Mouse (Mus musculus): ENCODE data around the gene Rhbdl3. TPM values are rescaled to one million over a fixed set of nuclear protein-coding genes. Genes with fewer than 3 reads are reported as not detected.
"Not testable (repeated sequence)": the region's sequence is repeated elsewhere in the genome, so short reads cannot be mapped to it uniquely, and the experiment has no call there.

Rhbdl3 gene
- polyA plus RNA-seq, 1 experiment from 2014 or later, result 12.2 TPM

- Histone ChIP-seq H3K4me3 (replicated peaks; ENCODE audit: low read length) (peak within 1 kb of the TSS; percentile 47), H3K4me1 (replicated peaks; ENCODE audit: control insufficient read depth, insufficient read depth, low read length) (peaks cover 15% of the 10 kb centered on the region), H3K27me3 (replicated peaks; ENCODE audit: control insufficient read depth, insufficient read depth, low read length) (no peaks in the 10 kb centered on the region), H3K36me3 (ENCODE audit: control insufficient read depth, insufficient read depth) (no peaks in the 10 kb centered on the region), H3K27ac (ENCODE audit: low read length) (peak within 1 kb of the TSS; percentile 78), H3K4me2 (ENCODE audit: low read length) (peak within 1 kb of the TSS; percentile 61), H3K9ac (replicated peaks; ENCODE audit: low read depth, low read length) (peak within 1 kb of the TSS; percentile 71), H3K9me3 (ENCODE audit: control insufficient read depth, low read length) (no peaks in the 10 kb centered on the region)
- peak; percentile 89 for ATAC-seq
- 1% methylated on average over 40 of the region's 43 CpGs for WGBS
These were observed 77.2 kb downstream of the Rhbdl3 start, which contains the start of gene 5730455P16Rik for GRCm38 (mm10) chr11:80377712-80378451. Gene 5730455P16Rik (minus strand): TSS chr11:80378034.

GRCm38 (mm10) chr11:80378452-80379068 lies 77.8 kb downstream of the Rhbdl3 start:
- not testable (repeated sequence) for H3K27me3 ChIP-seq (replicated peaks; ENCODE audit: control insufficient read depth, insufficient read depth, low read length); H3K36me3 ChIP-seq (ENCODE audit: control insufficient read depth, insufficient read depth); H3K9me3 ChIP-seq (ENCODE audit: control insufficient read depth, low read length); ATAC-seq
- Histone ChIP-seq H3K27ac (ENCODE audit: low read length) (peak overlapping the region; percentile 78), H3K4me2 (ENCODE audit: low read length) (peak overlapping the region; percentile 61), H3K9ac (replicated peaks; ENCODE audit: low read depth, low read length) (peak overlapping the region; percentile 71), H3K4me3 (replicated peaks; ENCODE audit: low read length) (peak overlapping the region; percentile 47), H3K4me1 (replicated peaks; ENCODE audit: control insufficient read depth, insufficient read depth, low read length) (peaks cover 15% of the 10 kb centered on the region)
- WGBS, result 61% methylated on average over 2 of the region's 2 CpGs

- not testable (repeated sequence) for H3K4me3 ChIP-seq (replicated peaks; ENCODE audit: low read length); H3K4me2 ChIP-seq (ENCODE audit: low read length); ATAC-seq; H3K27me3 ChIP-seq (replicated peaks; ENCODE audit: control insufficient read depth, insufficient read depth, low read length); H3K27ac ChIP-seq (ENCODE audit: low read length); H3K36me3 ChIP-seq (ENCODE audit: control insufficient read depth, insufficient read depth); H3K9ac ChIP-seq (replicated peaks; ENCODE audit: low read depth, low read length); H3K9me3 ChIP-seq (ENCODE audit: control insufficient read depth, low read length)
- H3K4me1 ChIP-seq (replicated peaks; ENCODE audit: control insufficient read depth, insufficient read depth, low read length), result peaks cover 15% of the 10 kb centered on the region
- WGBS, result 93% methylated on average over 7 of the region's 7 CpGs
These were observed 78.5 kb downstream of the Rhbdl3 start for GRCm38 (mm10) chr11:80379184-80379583.

DNA sequence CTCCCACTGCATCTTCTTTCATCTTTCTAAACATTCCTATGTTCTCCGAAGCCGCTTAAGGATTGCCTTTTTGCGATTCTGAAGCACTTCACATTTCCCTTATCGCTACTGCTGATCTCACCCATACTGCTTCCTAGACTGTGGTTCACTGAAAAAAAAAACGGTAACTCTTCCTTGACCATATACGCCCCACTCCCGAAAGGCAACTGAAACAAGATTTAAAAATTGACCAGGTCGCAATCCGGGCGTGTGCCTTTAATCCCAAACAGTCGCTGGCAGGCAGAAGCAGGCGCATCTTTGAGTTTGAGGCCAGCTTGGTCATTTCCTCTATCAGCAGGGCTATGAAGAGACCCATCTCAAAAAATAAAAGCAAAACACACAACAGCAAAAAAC lies 81.9 kb downstream of the Rhbdl3 start:
- Histone ChIP-seq H3K36me3 (ENCODE audit: control insufficient read depth, insufficient read depth) (peaks cover 1% of the 10 kb centered on the region; the same call in 1 of the 2 replicates), H3K9me3 (ENCODE audit: control insufficient read depth, low read length) (no peaks in the 10 kb centered on the region), H3K4me3 (replicated peaks; ENCODE audit: low read length) (peak overlapping the region; percentile 73), H3K27ac (ENCODE audit: low read length) (peak overlapping the region; percentile 91), H3K4me2 (ENCODE audit: low read length) (peak overlapping the region; percentile 90), H3K9ac (replicated peaks; ENCODE audit: low read depth, low read length) (peak overlapping the region; percentile 65), H3K27me3 (replicated peaks; ENCODE audit: control insufficient read depth, insufficient read depth, low read length) (no peaks in the 10 kb centered on the region), H3K4me1 (replicated peaks; ENCODE audit: control insufficient read depth, insufficient read depth, low read length) (peaks cover 31% of the 10 kb centered on the region)
- ATAC-seq, result peak; percentile 21; the same call in 1 of the 2 replicates
- WGBS, result 7% methylated on average over 12 of the region's 12 CpGs

DNA sequence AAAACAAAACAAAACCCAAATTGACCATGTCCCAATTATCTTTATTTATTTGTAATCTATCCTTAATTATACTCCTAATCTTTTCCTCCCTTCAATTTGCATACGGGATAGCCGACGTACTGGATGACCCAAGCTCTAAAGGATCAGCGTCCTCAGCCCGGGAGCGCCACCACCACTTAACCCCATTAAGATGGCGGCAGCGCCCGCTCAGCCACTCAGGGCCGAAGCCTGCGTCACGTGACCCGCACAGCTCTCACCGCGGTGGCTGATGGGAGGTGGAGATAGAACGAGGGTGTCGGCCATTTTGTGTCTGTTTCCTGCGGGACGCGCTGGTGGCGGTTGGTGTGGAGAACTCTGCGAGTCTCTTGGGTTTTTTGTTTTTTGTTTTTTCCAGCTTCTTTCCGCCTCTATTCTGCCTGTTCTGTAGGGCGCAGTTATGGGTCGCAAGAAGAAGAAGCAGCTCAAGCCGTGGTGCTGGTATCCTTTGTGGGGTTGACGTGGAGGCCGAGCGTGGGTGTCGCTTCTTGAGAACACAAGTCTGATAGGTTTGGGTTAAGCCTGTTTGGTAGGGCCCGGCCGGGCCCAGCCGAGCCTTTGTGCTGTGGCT lies 82.4 kb downstream of the Rhbdl3 start, which contains the start of gene Zfp207:
Zfp207 (plus strand) TSS at position 261 of the 607 bp plus-strand sequence.
- H3K27me3 ChIP-seq (replicated peaks; ENCODE audit: control insufficient read depth, insufficient read depth, low read length), result no peaks in the 10 kb centered on the region
- peak; percentile 94 for ATAC-seq
- under 1% methylated on average over 33 of the region's 33 CpGs for WGBS
- H3K36me3 ChIP-seq (ENCODE audit: control insufficient read depth, insufficient read depth), result peaks cover 6% of the 10 kb centered on the region
- peak within 1 kb of the TSS; percentile 97 for H3K4me2 ChIP-seq (ENCODE audit: low read length)
- no peaks in the 10 kb centered on the region for H3K9me3 ChIP-seq (ENCODE audit: control insufficient read depth, low read length)
- H3K4me3 ChIP-seq (replicated peaks; ENCODE audit: low read length), result peak within 1 kb of the TSS; percentile 73
- peaks cover 31% of the 10 kb centered on the region for H3K4me1 ChIP-seq (replicated peaks; ENCODE audit: control insufficient read depth, insufficient read depth, low read length)
- H3K9ac ChIP-seq (replicated peaks; ENCODE audit: low read depth, low read length), result peak within 1 kb of the TSS; percentile 65
- H3K27ac ChIP-seq (ENCODE audit: low read length), result peak within 1 kb of the TSS; percentile 91

GRCm38 (mm10) chr11:80383626-80384046 lies 82.9 kb downstream of the Rhbdl3 start:
- peak overlapping the region; percentile 28; the same call in 1 of the 2 replicates for H3K4me2 ChIP-seq (ENCODE audit: low read length)
- peaks cover 9% of the 10 kb centered on the region for H3K36me3 ChIP-seq (ENCODE audit: control insufficient read depth, insufficient read depth)
- H3K27me3 ChIP-seq (replicated peaks; ENCODE audit: control insufficient read depth, insufficient read depth, low read length), result no peaks in the 10 kb centered on the region
- H3K4me1 ChIP-seq (replicated peaks; ENCODE audit: control insufficient read depth, insufficient read depth, low read length), result peaks cover 31% of the 10 kb centered on the region
- under 1% methylated on average over 20 of the region's 20 CpGs for WGBS
- no peaks in the 10 kb centered on the region for H3K9me3 ChIP-seq (ENCODE audit: control insufficient read depth, low read length)
- H3K27ac ChIP-seq (ENCODE audit: low read length), result peak overlapping the region; percentile 91
- peak overlapping the region; percentile 65 for H3K9ac ChIP-seq (replicated peaks; ENCODE audit: low read depth, low read length)
- peak; percentile 14 for ATAC-seq
- peak overlapping the region; percentile 73 for H3K4me3 ChIP-seq (replicated peaks; ENCODE audit: low read length)

DNA sequence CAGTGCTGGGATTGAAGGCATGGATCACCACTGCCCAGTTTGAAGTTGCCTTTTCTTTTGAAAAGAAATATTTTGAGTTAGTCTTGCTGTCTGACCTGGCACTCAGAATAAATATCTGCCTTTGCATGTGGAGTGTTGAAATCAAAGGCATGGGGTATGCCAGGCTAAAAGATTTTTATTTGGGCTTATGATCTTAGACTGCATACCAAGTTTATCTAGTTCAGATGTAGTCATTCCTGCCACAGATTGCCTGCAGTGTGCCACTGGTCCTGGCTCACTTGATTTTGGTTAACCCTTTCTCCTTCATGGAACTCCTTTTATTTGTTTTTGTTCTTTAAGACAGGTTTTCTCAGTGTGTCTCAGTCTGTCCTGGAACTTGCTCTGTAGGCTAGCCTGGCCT lies 83.7 kb downstream of the Rhbdl3 start:
- Histone ChIP-seq H3K27me3 (replicated peaks; ENCODE audit: control insufficient read depth, insufficient read depth, low read length) (no peaks in the 10 kb centered on the region), H3K9ac (replicated peaks; ENCODE audit: low read depth, low read length) (peak overlapping the region; percentile 56), H3K36me3 (ENCODE audit: control insufficient read depth, insufficient read depth) (peaks cover 12% of the 10 kb centered on the region), H3K27ac (ENCODE audit: low read length) (no peak overlapping the region), H3K4me2 (ENCODE audit: low read length) (peak overlapping the region; percentile 97), H3K9me3 (ENCODE audit: control insufficient read depth, low read length) (no peaks in the 10 kb centered on the region), H3K4me3 (replicated peaks; ENCODE audit: low read length) (peak overlapping the region; percentile 61), H3K4me1 (replicated peaks; ENCODE audit: control insufficient read depth, insufficient read depth, low read length) (peaks cover 31% of the 10 kb centered on the region)
- no peak for ATAC-seq

DNA sequence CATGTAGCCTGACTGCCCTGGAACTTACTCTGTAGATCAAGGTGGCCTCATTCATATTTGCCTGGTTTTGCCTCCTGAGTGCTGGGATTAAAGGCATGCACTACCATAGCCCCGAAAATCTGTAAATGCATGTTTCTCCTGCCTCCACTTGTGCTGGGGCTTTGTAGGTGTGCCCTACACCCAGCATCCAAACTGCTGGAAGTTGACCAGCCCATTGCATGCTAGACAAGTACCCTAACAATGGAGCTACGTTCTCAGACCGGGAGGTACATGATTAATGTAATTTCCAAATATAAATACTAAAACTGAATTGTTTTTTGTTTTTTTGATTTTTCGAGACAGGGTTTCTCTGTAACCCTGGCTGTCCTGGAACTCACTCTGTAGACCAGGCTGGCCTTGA lies 84.3 kb downstream of the Rhbdl3 start:
- Histone ChIP-seq H3K4me2 (ENCODE audit: low read length) (peak overlapping the region; percentile 97), H3K4me3 (replicated peaks; ENCODE audit: low read length) (peak overlapping the region; percentile 61), H3K27me3 (replicated peaks; ENCODE audit: control insufficient read depth, insufficient read depth, low read length) (no peaks in the 10 kb centered on the region), H3K4me1 (replicated peaks; ENCODE audit: control insufficient read depth, insufficient read depth, low read length) (peaks cover 31% of the 10 kb centered on the region), H3K9me3 (ENCODE audit: control insufficient read depth, low read length) (no peaks in the 10 kb centered on the region), H3K36me3 (ENCODE audit: control insufficient read depth, insufficient read depth) (peaks cover 14% of the 10 kb centered on the region), H3K9ac (replicated peaks; ENCODE audit: low read depth, low read length) (peak overlapping the region; percentile 56), H3K27ac (ENCODE audit: low read length) (no peak overlapping the region)
- no peak for ATAC-seq
- WGBS, result 48% methylated on average over 4 of the region's 4 CpGs

GRCm38 (mm10) chr11:80386790-80387189 lies 86.1 kb downstream of the Rhbdl3 start:
- WGBS, result 60% methylated on average over 2 of the region's 2 CpGs
- no peak for ATAC-seq
- Histone ChIP-seq H3K27me3 (replicated peaks; ENCODE audit: control insufficient read depth, insufficient read depth, low read length) (no peaks in the 10 kb centered on the region), H3K27ac (ENCODE audit: low read length) (no peak overlapping the region), H3K4me2 (ENCODE audit: low read length) (peak overlapping the region; percentile 97), H3K9ac (replicated peaks; ENCODE audit: low read depth, low read length) (no peak overlapping the region), H3K9me3 (ENCODE audit: control insufficient read depth, low read length) (no peaks in the 10 kb centered on the region), H3K36me3 (ENCODE audit: control insufficient read depth, insufficient read depth) (peaks cover 21% of the 10 kb centered on the region), H3K4me3 (replicated peaks; ENCODE audit: low read length) (no peak overlapping the region), H3K4me1 (replicated peaks; ENCODE audit: control insufficient read depth, insufficient read depth, low read length) (peaks cover 30% of the 10 kb centered on the region)

Measured in forebrain, embryonic 16.5 days (tissue).